Mouse (Mus musculus) embryo, embryonic 10 days (tissue): ENCODE measurements at regions not wholly inside any gene's neighbourhood (a gene's known extent, or its start where the extent isn't known, plus 50 kb on each side); places are given as distances from the start of the nearest gene placed in this dataset.

ENCODE experiments used
- DNase-seq: peaks from one replicate; pipeline ENCODE4 v3.0.0-alpha.2; 2015; ENCODE audit warnings: low spot score

- no peak for DNase-seq
Measured at GRCm38 (mm10) chr5:51144842-51145241, 422.7 kb downstream of the Ppargc1a start.

GRCm38 (mm10) chr5:51125091-51125490 lies 442.4 kb downstream of the Ppargc1a start:
- no peak for DNase-seq

- DNase-seq = no peak
Measured at GRCm38 (mm10) chr5:51110006-51110405, 457.5 kb downstream of the Ppargc1a start.

- DNase-seq = no peak
Measured at GRCm38 (mm10) chr5:51108737-51109136, 458.8 kb downstream of the Ppargc1a start.

DNA sequence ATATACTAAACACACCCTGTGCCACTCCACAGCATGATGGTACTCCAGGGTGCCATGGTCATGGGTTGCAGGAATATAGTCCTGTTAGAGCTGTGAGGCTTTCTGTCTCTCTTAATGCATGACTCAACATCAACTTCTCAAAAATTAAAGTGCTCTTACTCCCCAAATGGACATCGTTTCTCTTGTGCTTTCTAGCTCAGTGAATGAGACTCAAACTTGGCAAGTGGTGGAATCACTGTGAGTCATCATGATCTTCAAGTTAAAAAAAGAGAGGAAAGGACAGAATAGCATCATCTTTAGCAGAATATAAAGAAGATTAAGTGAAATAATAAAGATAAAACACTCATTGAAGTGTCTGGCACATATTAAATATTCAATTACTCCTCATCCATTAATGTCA lies 459.3 kb downstream of the Ppargc1a start:
- DNase-seq = no peak

- DNase-seq = no peak
Measured at GRCm38 (mm10) chr5:51099902-51100301, 467.6 kb downstream of the Ppargc1a start.

- DNase-seq = no peak
Measured at GRCm38 (mm10) chr5:51072674-51073468, 494.7 kb downstream of the Ppargc1a start.

DNA sequence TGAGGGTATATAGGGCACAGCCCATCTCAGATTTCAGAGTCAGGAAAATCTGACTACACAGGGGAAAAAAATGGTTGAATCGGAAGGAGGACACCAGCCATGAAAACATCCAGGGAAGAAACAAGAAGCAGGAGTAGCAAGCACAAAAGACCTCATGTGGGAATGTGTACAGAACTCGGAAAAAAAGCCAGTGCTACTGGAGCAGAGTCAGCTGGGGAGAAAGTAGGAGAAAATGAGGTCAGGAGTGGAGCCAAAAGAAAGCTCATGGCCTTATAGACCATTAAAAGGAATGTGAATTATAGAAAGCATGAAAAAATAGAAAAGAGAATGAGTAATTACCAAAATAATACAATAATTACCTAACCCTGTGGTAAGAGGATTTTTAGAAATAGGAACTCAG lies 495.4 kb downstream of the Ppargc1a start:
- DNase-seq = no peak

- DNase-seq = no peak
Measured at GRCm38 (mm10) chr5:51069668-51070067, 497.9 kb downstream of the Ppargc1a start.

GRCm38 (mm10) chr5:51045872-51046271 lies 521.7 kb downstream of the Ppargc1a start:
- DNase-seq = no peak

GRCm38 (mm10) chr5:51041541-51042217 lies 525.8 kb downstream of the Ppargc1a start:
- DNase-seq = no peak

- peak; percentile 5 for DNase-seq
Measured at GRCm38 (mm10) chr5:51040926-51041325, 526.6 kb downstream of the Ppargc1a start.

DNA sequence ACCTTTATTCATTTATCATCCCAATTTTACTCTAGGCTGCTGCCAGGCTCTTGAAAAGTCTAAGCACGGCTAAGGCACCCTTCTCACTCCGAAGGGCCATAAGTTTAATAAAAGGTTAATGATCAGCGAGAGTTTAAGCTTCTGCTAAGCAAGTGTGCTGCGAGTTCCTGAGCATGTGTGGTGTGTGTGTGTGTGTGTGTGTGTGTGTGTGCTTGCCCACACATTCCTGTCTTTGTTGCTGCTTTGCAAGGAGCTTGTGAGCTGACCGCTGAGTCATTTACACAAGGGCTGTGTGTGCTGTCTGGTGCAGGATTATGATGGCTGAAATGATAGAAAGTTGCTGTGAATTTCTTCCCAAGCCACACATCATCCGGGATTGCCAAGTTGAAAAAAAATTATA lies 527.1 kb downstream of the Ppargc1a start:
- no peak for DNase-seq

DNA sequence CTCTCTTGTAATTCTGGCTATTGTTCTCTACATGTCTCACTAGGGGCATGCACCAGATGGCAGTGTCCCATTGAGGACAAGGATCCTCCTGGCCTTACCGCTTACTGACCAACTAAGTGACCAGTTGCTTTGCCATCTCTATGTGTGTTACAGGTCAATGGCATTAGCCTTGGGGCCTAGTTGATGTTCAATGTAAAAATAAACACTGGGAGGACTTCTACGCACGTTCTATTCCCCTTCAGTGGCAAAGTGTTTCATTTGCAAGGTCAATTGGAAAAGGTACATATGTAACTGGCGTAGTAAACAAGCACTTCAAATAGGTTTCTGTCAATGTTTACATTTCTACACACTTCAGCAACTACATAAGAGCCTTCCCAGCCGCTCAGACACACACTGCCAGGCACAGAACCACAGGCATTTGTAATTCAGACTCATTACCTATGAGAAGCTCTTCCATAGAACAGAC lies 527.8 kb downstream of the Ppargc1a start:
- DNase-seq = peak; percentile 57

DNA sequence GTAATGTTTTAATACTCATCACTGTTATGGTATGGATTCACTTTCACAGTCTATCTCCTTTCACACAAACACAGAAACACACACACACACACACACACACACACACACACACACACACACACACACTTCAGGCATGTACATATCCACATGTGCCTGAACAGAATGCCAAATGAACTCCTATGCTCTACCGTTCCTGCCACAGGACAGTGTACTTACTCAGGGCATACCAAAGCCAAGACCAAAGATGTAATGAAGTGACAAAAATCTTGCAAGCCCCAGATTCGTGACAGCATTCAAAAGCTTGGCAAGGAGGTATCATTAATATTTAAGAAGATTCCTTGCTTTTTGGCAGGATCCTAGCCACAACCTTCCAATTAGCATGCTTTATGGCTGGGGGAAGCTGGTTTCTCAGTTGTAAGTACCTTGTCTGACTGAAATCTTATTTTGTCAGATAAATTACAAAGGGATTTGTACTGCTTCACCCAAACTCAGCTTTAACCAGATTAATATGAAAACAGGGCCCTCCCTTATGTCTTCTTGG lies 531.0 kb downstream of the Ppargc1a start:
- no peak for DNase-seq

DNA sequence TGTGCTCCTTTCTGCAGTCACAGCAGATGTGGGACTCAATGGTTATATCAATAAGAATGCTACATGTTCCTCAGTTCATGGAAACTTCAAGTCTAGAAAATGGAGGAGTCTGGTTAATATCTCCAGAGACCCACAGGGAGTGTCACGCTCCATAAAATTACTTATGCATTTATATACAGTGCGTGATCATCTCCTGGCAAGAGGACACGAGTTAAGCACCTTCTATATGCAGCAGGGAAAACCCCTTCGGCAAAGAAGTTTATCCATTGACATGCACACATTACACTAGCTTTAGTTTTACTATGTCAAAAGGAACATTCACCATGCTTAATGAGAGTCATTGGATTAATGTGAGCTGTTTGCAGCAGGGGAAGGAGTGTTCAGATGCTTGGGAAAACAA lies 538.6 kb downstream of the Ppargc1a start:
- no peak for DNase-seq

DNA sequence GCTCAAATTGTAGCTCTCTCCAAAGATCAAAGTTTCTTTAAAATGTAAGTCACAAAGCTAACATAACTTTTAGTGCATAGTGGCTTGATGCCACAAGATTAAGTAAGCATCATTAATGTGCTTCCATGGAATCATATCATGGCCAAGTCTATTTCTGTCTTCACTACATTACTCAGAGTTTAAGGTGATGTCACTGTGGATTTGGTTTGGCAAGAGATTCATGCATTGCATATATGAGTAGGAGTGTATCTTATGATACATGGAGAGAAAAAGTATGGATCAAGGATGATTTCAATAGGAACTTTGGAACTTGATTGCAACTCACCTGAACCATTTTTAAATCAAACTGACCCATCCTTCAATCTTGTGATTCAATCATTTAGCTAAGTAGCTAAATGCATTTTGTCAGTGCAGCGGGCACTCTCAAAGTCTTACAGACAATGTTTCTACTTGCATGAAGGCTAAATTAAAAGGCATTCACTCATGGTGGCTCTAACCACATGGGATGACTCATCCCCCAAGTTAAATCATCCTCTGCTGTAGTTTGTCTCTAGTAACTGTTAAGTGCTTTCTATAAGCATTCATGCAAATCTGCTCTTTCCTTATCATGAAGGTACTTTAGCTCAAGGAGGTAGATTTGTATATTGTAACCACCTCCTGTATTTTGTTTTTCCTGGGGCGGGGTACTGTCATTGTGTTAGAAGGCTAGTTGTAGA lies 576.5 kb downstream of the Ppargc1a start:
- DNase-seq = no peak
